Mouse (Mus musculus): ENCODE data around the gene Col4a1. TPM values are rescaled to one million over a fixed set of nuclear protein-coding genes. Genes with fewer than 3 reads are reported as not detected.

Col4a1 gene
- total RNA-seq, 1 experiment from 2014 or later: not detected

- no peak for ATAC-seq (ENCODE audit: extremely low read depth, insufficient number of reproducible peaks, low FRiP score, poor library complexity, severe bottlenecking)
These were observed 109.1 kb downstream of the Col4a1 start for GRCm38 (mm10) chr8:11203260-11204110.

- no peak for ATAC-seq (ENCODE audit: extremely low read depth, insufficient number of reproducible peaks, low FRiP score, poor library complexity, severe bottlenecking)
These were observed 114.0 kb downstream of the Col4a1 start for GRCm38 (mm10) chr8:11198650-11199049.

GRCm38 (mm10) chr8:11197988-11198387, 114.6 kb downstream of the Col4a1 start:
- ATAC-seq (ENCODE audit: extremely low read depth, insufficient number of reproducible peaks, low FRiP score, poor library complexity, severe bottlenecking): no peak

- no peak for ATAC-seq (ENCODE audit: extremely low read depth, insufficient number of reproducible peaks, low FRiP score, poor library complexity, severe bottlenecking)
These were observed 115.4 kb downstream of the Col4a1 start for GRCm38 (mm10) chr8:11197261-11197660.

- no peak for ATAC-seq (ENCODE audit: extremely low read depth, insufficient number of reproducible peaks, low FRiP score, poor library complexity, severe bottlenecking)
These were observed 119.8 kb downstream of the Col4a1 start for GRCm38 (mm10) chr8:11192719-11193324.

GRCm38 (mm10) chr8:11187581-11188271, 124.9 kb downstream of the Col4a1 start:
- ATAC-seq (ENCODE audit: extremely low read depth, insufficient number of reproducible peaks, low FRiP score, poor library complexity, severe bottlenecking): peak; percentile 67

- ATAC-seq (ENCODE audit: extremely low read depth, insufficient number of reproducible peaks, low FRiP score, poor library complexity, severe bottlenecking): no peak
These were observed 126.2 kb downstream of the Col4a1 start for GRCm38 (mm10) chr8:11186456-11186855.

- no peak for ATAC-seq (ENCODE audit: extremely low read depth, insufficient number of reproducible peaks, low FRiP score, poor library complexity, severe bottlenecking)
These were observed 127.0 kb downstream of the Col4a1 start for GRCm38 (mm10) chr8:11185672-11186071.

- ATAC-seq (ENCODE audit: extremely low read depth, insufficient number of reproducible peaks, low FRiP score, poor library complexity, severe bottlenecking): no peak
These were observed 129.0 kb downstream of the Col4a1 start for GRCm38 (mm10) chr8:11183611-11184031.

- ATAC-seq (ENCODE audit: extremely low read depth, insufficient number of reproducible peaks, low FRiP score, poor library complexity, severe bottlenecking): no peak
These were observed 130.0 kb downstream of the Col4a1 start for GRCm38 (mm10) chr8:11182606-11183005.

- ATAC-seq (ENCODE audit: extremely low read depth, insufficient number of reproducible peaks, low FRiP score, poor library complexity, severe bottlenecking): no peak
These were observed 130.5 kb downstream of the Col4a1 start for GRCm38 (mm10) chr8:11182148-11182484.

GRCm38 (mm10) chr8:11181420-11182147, 131.0 kb downstream of the Col4a1 start:
- ATAC-seq (ENCODE audit: extremely low read depth, insufficient number of reproducible peaks, low FRiP score, poor library complexity, severe bottlenecking): no peak

GRCm38 (mm10) chr8:11179869-11180268, 132.8 kb downstream of the Col4a1 start:
- ATAC-seq (ENCODE audit: extremely low read depth, insufficient number of reproducible peaks, low FRiP score, poor library complexity, severe bottlenecking): no peak

- no peak for ATAC-seq (ENCODE audit: extremely low read depth, insufficient number of reproducible peaks, low FRiP score, poor library complexity, severe bottlenecking)
These were observed 136.2 kb downstream of the Col4a1 start for GRCm38 (mm10) chr8:11176393-11176792.

- peak; percentile 73 for ATAC-seq (ENCODE audit: extremely low read depth, insufficient number of reproducible peaks, low FRiP score, poor library complexity, severe bottlenecking)
These were observed 139.1 kb downstream of the Col4a1 start for GRCm38 (mm10) chr8:11173284-11174191.

- ATAC-seq (ENCODE audit: extremely low read depth, insufficient number of reproducible peaks, low FRiP score, poor library complexity, severe bottlenecking): no peak
These were observed 141.1 kb downstream of the Col4a1 start for GRCm38 (mm10) chr8:11171526-11171925.

GRCm38 (mm10) chr8:11169383-11169782, 143.2 kb downstream of the Col4a1 start:
- no peak for ATAC-seq (ENCODE audit: extremely low read depth, insufficient number of reproducible peaks, low FRiP score, poor library complexity, severe bottlenecking)

GRCm38 (mm10) chr8:11168780-11169179, 143.8 kb downstream of the Col4a1 start:
- ATAC-seq (ENCODE audit: extremely low read depth, insufficient number of reproducible peaks, low FRiP score, poor library complexity, severe bottlenecking): no peak

Measured in neutrophil, adult 5-6 weeks (primary cell).